Mouse (Mus musculus): ENCODE measurements around the gene Slc1a7. TPM values are rescaled to one million over a fixed set of nuclear protein-coding genes. Genes with fewer than 3 reads are reported as not detected.

Slc1a7 gene
- polyA plus RNA-seq, 1 experiment from 2014 or later: not detected

DNA sequence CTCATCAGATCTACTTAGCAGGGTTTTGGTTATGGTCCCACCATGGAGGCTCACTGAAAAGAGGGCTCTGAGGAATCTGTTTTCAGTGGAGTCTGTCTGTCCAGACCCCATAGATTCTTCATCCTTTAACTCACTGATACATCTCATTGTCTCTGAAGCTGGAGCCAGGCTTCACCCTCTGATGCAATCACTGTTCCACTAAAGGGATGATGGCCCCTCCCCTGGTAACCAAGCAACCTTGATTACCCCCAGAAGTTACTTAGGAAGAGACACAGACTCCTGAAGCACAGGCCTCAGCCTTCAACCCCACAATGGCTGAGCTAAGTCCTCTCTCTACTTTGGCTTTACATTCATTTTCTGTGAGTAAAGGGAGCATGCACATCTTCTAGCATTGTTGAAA is 1.6 kb downstream of the Slc1a7 start:
- Histone ChIP-seq H3K36me3 (no peaks in the 10 kb centered on the region), H3K4me1 (replicated peaks) (peaks cover 9% of the 10 kb centered on the region), H3K27me3 (replicated peaks) (peaks cover 11% of the 10 kb centered on the region; the same call in 1 of the 2 replicates), H3K9me3 (replicated peaks) (no peaks in the 10 kb centered on the region), H3K4me2 (no peak overlapping the region), H3K4me3 (no peak overlapping the region), H3K27ac (ENCODE audit: poor library complexity, severe bottlenecking) (no peak overlapping the region), H3K9ac (no peak overlapping the region)
- ATAC-seq (ENCODE audit: insufficient number of reproducible peaks, low FRiP score): no peak

DNA sequence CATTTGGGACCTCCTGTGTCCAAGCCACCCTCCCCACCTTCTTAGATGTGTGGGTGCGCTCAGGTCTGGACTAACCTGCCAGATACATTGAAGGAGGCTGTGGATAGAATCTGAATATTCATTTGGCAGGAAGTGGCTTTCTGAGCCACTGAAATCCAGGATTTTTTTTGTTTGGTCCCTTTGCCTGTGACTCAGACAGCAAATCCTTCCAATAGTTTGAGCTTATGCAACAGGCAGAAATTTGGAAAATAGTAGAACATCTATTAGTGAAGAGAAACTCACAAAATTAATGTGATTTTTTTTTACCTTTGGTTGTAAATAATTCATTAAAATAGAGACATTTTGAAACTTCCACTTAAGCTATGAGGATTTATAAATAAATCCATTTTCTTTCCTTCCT is 3.0 kb downstream of the Slc1a7 start:
- WGBS: 84% methylated on average over 1 of the region's 1 CpGs
- H3K4me2 ChIP-seq: no peak overlapping the region
- H3K4me1 ChIP-seq (replicated peaks): peaks cover 9% of the 10 kb centered on the region
- H3K9me3 ChIP-seq (replicated peaks): no peaks in the 10 kb centered on the region
- no peaks in the 10 kb centered on the region for H3K36me3 ChIP-seq
- peaks cover 12% of the 10 kb centered on the region for H3K27me3 ChIP-seq (replicated peaks)
- no peak for ATAC-seq (ENCODE audit: insufficient number of reproducible peaks, low FRiP score)
- H3K4me3 ChIP-seq: no peak overlapping the region
- H3K9ac ChIP-seq: no peak overlapping the region
- H3K27ac ChIP-seq (ENCODE audit: poor library complexity, severe bottlenecking): no peak overlapping the region

DNA sequence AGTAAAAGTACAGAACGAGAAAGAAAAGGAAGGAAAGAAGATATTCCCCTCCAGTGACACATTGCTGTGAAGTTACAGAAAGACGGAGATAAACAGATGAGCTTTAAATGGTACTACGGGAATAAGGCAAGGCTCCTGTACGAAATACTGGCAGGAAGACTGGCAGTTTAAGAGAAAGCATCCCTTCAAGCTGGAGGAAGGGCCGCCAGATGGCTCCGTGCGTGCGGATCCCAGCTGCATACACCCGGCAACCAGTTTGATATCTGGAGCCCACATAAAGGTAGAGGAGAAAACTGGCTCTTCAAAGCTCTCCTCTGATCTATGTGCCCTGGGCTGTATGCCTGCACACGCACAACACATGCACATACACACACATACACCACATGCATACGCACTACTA is 6.4 kb downstream of the Slc1a7 start:
- Histone ChIP-seq H3K27ac (ENCODE audit: poor library complexity, severe bottlenecking) (no peak overlapping the region), H3K4me1 (replicated peaks) (peaks cover 9% of the 10 kb centered on the region), H3K4me3 (no peak overlapping the region), H3K4me2 (no peak overlapping the region), H3K27me3 (replicated peaks) (peaks cover 12% of the 10 kb centered on the region), H3K36me3 (no peaks in the 10 kb centered on the region), H3K9ac (no peak overlapping the region), H3K9me3 (replicated peaks) (no peaks in the 10 kb centered on the region)
- WGBS: 70% methylated on average over 11 of the region's 11 CpGs
- no peak for ATAC-seq (ENCODE audit: insufficient number of reproducible peaks, low FRiP score)

- Histone ChIP-seq H3K4me1 (replicated peaks) (peaks cover 10% of the 10 kb centered on the region), H3K27ac (ENCODE audit: poor library complexity, severe bottlenecking) (no peak overlapping the region), H3K4me3 (no peak overlapping the region), H3K36me3 (no peaks in the 10 kb centered on the region), H3K9me3 (replicated peaks) (no peaks in the 10 kb centered on the region), H3K4me2 (no peak overlapping the region), H3K27me3 (replicated peaks) (peaks cover 12% of the 10 kb centered on the region), H3K9ac (no peak overlapping the region)
- ATAC-seq (ENCODE audit: insufficient number of reproducible peaks, low FRiP score): no peak
- 74% methylated on average over 7 of the region's 7 CpGs for WGBS
Measured at GRCm38 (mm10) chr4:107975004-107975403, 6.9 kb downstream of the Slc1a7 start.

GRCm38 (mm10) chr4:107977593-107977992 is 9.5 kb downstream of the Slc1a7 start:
- Histone ChIP-seq H3K9me3 (replicated peaks) (no peaks in the 10 kb centered on the region), H3K27me3 (replicated peaks) (peaks cover 8% of the 10 kb centered on the region)
- 53% methylated on average over 4 of the region's 4 CpGs for WGBS

DNA sequence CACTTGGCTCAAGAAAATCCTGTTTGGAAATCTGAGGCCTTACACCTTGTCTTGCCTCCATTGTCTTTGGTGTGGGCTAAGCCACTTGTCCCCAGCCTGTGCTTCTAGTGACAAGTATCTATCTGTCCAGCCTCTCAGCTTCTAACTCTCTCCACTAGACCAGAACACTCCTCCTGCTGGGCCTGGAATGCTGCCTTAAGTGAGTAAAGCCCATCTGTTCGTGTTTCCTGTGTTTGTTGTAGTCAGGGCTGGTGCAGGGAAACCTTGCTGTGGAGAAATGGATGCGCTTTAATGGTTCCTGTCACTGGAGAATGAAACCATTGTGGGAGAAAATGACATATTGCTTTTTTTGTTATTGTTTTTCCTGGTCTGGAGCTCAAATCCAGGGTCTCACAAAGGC is 11.4 kb downstream of the Slc1a7 start:
- no peak overlapping the region for H3K4me3 ChIP-seq
- ATAC-seq (ENCODE audit: insufficient number of reproducible peaks, low FRiP score): no peak
- peaks cover 22% of the 10 kb centered on the region for H3K4me1 ChIP-seq (replicated peaks)
- peaks cover 8% of the 10 kb centered on the region for H3K27me3 ChIP-seq (replicated peaks)
- H3K9ac ChIP-seq: no peak overlapping the region
- 39% methylated on average over 2 of the region's 2 CpGs for WGBS
- H3K27ac ChIP-seq (ENCODE audit: poor library complexity, severe bottlenecking): no peak overlapping the region
- H3K4me2 ChIP-seq: no peak overlapping the region
- H3K9me3 ChIP-seq (replicated peaks): no peaks in the 10 kb centered on the region
- no peaks in the 10 kb centered on the region for H3K36me3 ChIP-seq

More at GRCm38 (mm10) chr4:107977593-107977992, 9.5 kb downstream of the Slc1a7 start:
- no peak for ATAC-seq (ENCODE audit: insufficient number of reproducible peaks, low FRiP score)
- Histone ChIP-seq H3K4me3 (no peak overlapping the region), H3K36me3 (no peaks in the 10 kb centered on the region), H3K27ac (ENCODE audit: poor library complexity, severe bottlenecking) (no peak overlapping the region), H3K4me1 (replicated peaks) (peaks cover 22% of the 10 kb centered on the region), H3K4me2 (no peak overlapping the region), H3K9ac (no peak overlapping the region)

- no peak for ATAC-seq (ENCODE audit: insufficient number of reproducible peaks, low FRiP score)
- H3K36me3 ChIP-seq: no peaks in the 10 kb centered on the region
- H3K27me3 ChIP-seq (replicated peaks): peaks cover 8% of the 10 kb centered on the region
- no peak overlapping the region for H3K9ac ChIP-seq
- peaks cover 22% of the 10 kb centered on the region for H3K4me1 ChIP-seq (replicated peaks)
- no peaks in the 10 kb centered on the region for H3K9me3 ChIP-seq (replicated peaks)
- no peak overlapping the region for H3K27ac ChIP-seq (ENCODE audit: poor library complexity, severe bottlenecking)
- H3K4me2 ChIP-seq: no peak overlapping the region
- WGBS: 74% methylated on average over 6 of the region's 6 CpGs
- no peak overlapping the region for H3K4me3 ChIP-seq
Measured at GRCm38 (mm10) chr4:107980002-107980600, 12.0 kb downstream of the Slc1a7 start.

GRCm38 (mm10) chr4:107983717-107984116 is 15.6 kb downstream of the Slc1a7 start:
- Histone ChIP-seq H3K27me3 (replicated peaks) (0 out of 2 replicates have a peak, but pooled peaks cover 11% of the 10 kb centered on the region), H3K4me3 (no peak overlapping the region), H3K36me3 (no peaks in the 10 kb centered on the region), H3K4me1 (replicated peaks) (peaks cover 26% of the 10 kb centered on the region), H3K9me3 (replicated peaks) (no peaks in the 10 kb centered on the region), H3K4me2 (no peak overlapping the region), H3K27ac (ENCODE audit: poor library complexity, severe bottlenecking) (no peak overlapping the region), H3K9ac (no peak overlapping the region)
- 77% methylated on average over 1 of the region's 1 CpGs for WGBS
- no peak for ATAC-seq (ENCODE audit: insufficient number of reproducible peaks, low FRiP score)

DNA sequence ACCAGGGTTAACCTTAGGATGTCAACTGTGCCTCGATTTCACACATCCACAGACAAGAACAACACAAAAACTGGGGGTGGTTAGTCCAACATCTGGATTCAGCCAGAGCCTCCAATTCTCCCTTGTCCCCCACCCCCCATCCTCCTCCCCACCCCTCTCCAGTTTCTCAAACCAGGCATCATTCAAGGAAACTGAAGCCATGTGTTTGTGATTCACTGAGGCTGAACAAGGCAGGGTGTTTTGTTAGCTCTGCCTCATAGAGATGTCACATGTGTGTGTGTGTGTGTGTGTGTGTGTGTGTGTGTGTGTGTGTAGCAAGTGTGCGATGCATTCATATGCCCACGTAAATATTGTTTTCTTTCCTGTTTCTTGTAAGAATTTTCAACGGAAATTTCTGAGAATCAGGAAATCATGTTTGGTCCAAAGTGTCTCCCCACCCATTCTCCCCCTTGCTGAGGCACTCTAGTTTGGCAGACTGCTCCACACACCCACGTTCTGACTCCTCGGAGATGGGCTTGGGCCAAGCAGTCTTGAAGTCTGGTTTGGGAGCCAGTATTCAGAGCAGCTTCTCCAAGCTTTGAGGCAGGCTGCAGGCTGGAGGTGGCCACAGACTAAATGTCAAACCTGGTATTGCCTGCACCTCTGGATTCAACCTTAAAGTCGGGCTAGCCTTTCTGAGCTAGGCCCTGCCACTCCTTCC is 16.3 kb downstream of the Slc1a7 start:
- Histone ChIP-seq H3K9me3 (replicated peaks) (no peaks in the 10 kb centered on the region), H3K27me3 (replicated peaks) (0 out of 2 replicates have a peak, but pooled peaks cover 11% of the 10 kb centered on the region), H3K9ac (no peak overlapping the region), H3K27ac (ENCODE audit: poor library complexity, severe bottlenecking) (no peak overlapping the region), H3K4me3 (no peak overlapping the region), H3K4me2 (no peak overlapping the region), H3K36me3 (no peaks in the 10 kb centered on the region), H3K4me1 (replicated peaks) (peaks cover 23% of the 10 kb centered on the region)
- no peak for ATAC-seq (ENCODE audit: insufficient number of reproducible peaks, low FRiP score)
- 73% methylated on average over 7 of the region's 7 CpGs for WGBS

DNA sequence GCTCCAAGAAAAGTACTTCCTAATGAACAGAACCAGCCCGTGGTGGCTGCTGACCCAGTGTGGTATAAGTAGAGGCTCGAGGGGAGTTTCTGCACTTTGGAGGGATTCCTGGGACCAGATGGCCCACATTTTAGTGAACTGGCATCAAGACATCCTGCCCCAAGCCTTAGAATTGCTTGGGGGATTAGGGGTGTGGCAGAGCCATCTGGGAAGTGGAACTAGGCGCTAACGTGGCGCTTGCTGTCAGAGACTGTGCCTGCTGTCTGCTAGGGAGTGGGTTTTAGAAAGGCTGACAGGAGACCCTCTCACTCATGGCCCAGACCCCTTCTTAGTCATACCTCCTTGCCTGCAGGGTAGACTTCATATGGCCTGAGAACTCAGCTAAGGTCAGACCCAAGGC is 17.7 kb downstream of the Slc1a7 start:
- no peaks in the 10 kb centered on the region for H3K9me3 ChIP-seq (replicated peaks)
- peaks cover 19% of the 10 kb centered on the region for H3K4me1 ChIP-seq (replicated peaks)
- 0 out of 2 replicates have a peak, but pooled peaks cover 11% of the 10 kb centered on the region for H3K27me3 ChIP-seq (replicated peaks)
- ATAC-seq (ENCODE audit: insufficient number of reproducible peaks, low FRiP score): no peak
- H3K27ac ChIP-seq (ENCODE audit: poor library complexity, severe bottlenecking): no peak overlapping the region
- no peak overlapping the region for H3K4me3 ChIP-seq
- 71% methylated on average over 5 of the region's 5 CpGs for WGBS
- no peak overlapping the region for H3K4me2 ChIP-seq
- H3K9ac ChIP-seq: no peak overlapping the region
- no peaks in the 10 kb centered on the region for H3K36me3 ChIP-seq

GRCm38 (mm10) chr4:107986386-107987168 is 18.4 kb downstream of the Slc1a7 start:
- ATAC-seq (ENCODE audit: insufficient number of reproducible peaks, low FRiP score): no peak
- no peak overlapping the region for H3K4me3 ChIP-seq
- WGBS: 75% methylated on average over 11 of the region's 11 CpGs
- no peaks in the 10 kb centered on the region for H3K36me3 ChIP-seq
- 0 out of 2 replicates have a peak, but pooled peaks cover 11% of the 10 kb centered on the region for H3K27me3 ChIP-seq (replicated peaks)
- H3K4me1 ChIP-seq (replicated peaks): peaks cover 14% of the 10 kb centered on the region
- no peaks in the 10 kb centered on the region for H3K9me3 ChIP-seq (replicated peaks)
- H3K27ac ChIP-seq (ENCODE audit: poor library complexity, severe bottlenecking): no peak overlapping the region
- H3K9ac ChIP-seq: no peak overlapping the region
- no peak overlapping the region for H3K4me2 ChIP-seq

Data from heart, embryonic 12.5 days (tissue).